Mouse (Mus musculus) midbrain, embryonic 10.5 days (tissue): ENCODE data around the gene Jph4. TPM values are rescaled to one million over a fixed set of nuclear protein-coding genes. Genes with fewer than 3 reads are reported as not detected.

ENCODE experiments used
- DNase-seq: peaks from one replicate; pipeline ENCODE4 v3.0.0-alpha.2; 2017; ENCODE audit warnings: low spot score
- H3K27ac ChIP-seq: fragments of 300-500 bp; sonication (generic); replicated peaks from 2 replicates; pipeline ENCODE4 v1.5.1; 2016; ENCODE audit warnings: mild to moderate bottlenecking
- H3K27me3 ChIP-seq: fragments of 300-500 bp; sonication (generic); 2 replicates; pipeline ENCODE4 v1.6.1; 2016; ENCODE audit warnings: low read depth, mild to moderate bottlenecking; ENCODE audit not compliant: poor library complexity, severe bottlenecking
- H3K36me3 ChIP-seq: fragments of 300-500 bp; sonication (generic); 2 replicates; pipeline ENCODE4 v1.6.1; 2016; ENCODE audit warnings: mild to moderate bottlenecking, moderate library complexity
- H3K4me1 ChIP-seq: fragments of 300-500 bp; sonication (generic); 2 replicates; pipeline ENCODE4 v1.6.1; 2016
- H3K4me3 ChIP-seq: fragments of 300-500 bp; sonication (generic); 2 replicates; pipeline ENCODE4 v1.5.1; 2016; ENCODE audit warnings: mild to moderate bottlenecking, moderate library complexity
- H3K9me3 ChIP-seq: fragments of 300-500 bp; sonication (generic); replicated peaks from 2 replicates; pipeline ENCODE4 v1.6.1; 2016; ENCODE audit warnings: mild to moderate bottlenecking
- WGBS: fragments of 180-500 bp; shearing (Covaris S2); methylation state at CpG from one replicate; pipeline ENCODE4 v1.1.7; 2016; 5-methylcytosine and 5-hydroxymethylcytosine counted together
- polyA plus RNA-seq: library from polyadenylated mRNA; unstranded; fragments of >200 nt; fragmentation: Nextera tagmentation; extraction: Ambion mirVana; gene quantifications from 2 replicates; pipeline ENCODE4 v1.2.1, GENCODE M21; 2016

Gene Jph4
- polyA plus RNA-seq, 1 experiment from 2014 or later: 0.53 TPM

DNA sequence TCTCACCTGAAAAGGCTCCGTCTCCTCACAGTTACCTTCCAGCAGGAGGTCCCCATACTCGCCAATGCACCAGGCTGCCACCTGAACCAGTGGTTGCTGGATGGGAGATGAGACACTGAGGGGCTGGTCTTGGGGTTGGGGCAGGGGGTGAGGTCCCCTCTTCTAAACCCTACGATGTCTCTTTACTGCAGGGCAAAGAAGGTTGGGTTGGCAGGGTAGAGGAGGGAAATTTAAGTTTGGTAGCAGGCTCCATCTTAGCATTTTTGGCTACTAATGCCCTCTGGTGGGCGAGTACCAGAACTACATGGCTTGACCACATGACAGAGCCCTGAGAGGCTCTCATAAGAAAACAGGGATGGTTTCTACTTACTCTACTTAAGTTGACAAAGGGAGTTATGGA, 15.1 kb downstream of the Jph4 start:
- peaks cover 33% of the 10 kb centered on the region for H3K4me1 ChIP-seq
- peaks cover 20% of the 10 kb centered on the region for H3K27me3 ChIP-seq
- no peak overlapping the region for H3K4me3 ChIP-seq
- H3K9me3 ChIP-seq: no peaks in the 10 kb centered on the region
- peaks cover 27% of the 10 kb centered on the region for H3K36me3 ChIP-seq
- DNase-seq: peak; percentile 60
- 50% methylated on average over 4 of the region's 4 CpGs for WGBS
- no peak overlapping the region for H3K27ac ChIP-seq

GRCm38 (mm10) chr14:55098067-55098466, 18.7 kb downstream of the Jph4 start:
- no peak for DNase-seq
- H3K9me3 ChIP-seq: no peaks in the 10 kb centered on the region
- H3K36me3 ChIP-seq: peaks cover 27% of the 10 kb centered on the region
- peaks cover 42% of the 10 kb centered on the region for H3K4me1 ChIP-seq
- H3K27ac ChIP-seq: 0 out of 2 replicates have a peak overlapping the region, but pooled peaks have one; percentile 39
- WGBS: 67% methylated on average over 4 of the region's 4 CpGs
- no peak overlapping the region for H3K4me3 ChIP-seq
- H3K27me3 ChIP-seq: no peaks in the 10 kb centered on the region; the same call in 1 of the 2 replicates

DNA sequence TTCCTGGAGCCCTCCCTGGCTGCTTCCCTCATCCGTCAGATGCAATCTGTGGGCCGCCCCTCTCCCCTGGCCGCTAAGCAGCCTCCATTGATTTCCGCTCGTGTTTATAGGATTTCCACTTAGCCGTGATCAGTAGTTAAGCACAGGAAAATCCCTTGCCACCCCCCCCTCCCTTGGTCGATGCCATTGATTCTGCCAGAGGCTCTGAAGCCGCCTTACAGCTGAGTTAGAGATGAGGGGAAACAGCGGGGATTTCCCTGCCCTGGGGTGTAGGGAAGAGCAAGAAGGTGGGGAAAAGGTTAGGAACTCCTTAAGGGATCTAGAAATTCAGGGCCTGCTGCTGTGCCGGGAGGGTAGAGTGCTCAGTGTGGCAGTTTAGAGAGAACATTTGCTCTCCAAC, 19.1 kb downstream of the Jph4 start:
- H3K9me3 ChIP-seq: no peaks in the 10 kb centered on the region
- H3K4me1 ChIP-seq: peaks cover 42% of the 10 kb centered on the region
- H3K27ac ChIP-seq: peak overlapping the region; percentile 39; the same call in 1 of the 2 replicates
- DNase-seq: no peak
- H3K36me3 ChIP-seq: peaks cover 27% of the 10 kb centered on the region
- 62% methylated on average over 10 of the region's 10 CpGs for WGBS
- no peaks in the 10 kb centered on the region; the same call in 1 of the 2 replicates for H3K27me3 ChIP-seq
- H3K4me3 ChIP-seq: 0 out of 2 replicates have a peak overlapping the region, but pooled peaks have one; percentile 26

- no peaks in the 10 kb centered on the region; the same call in 1 of the 2 replicates for H3K27me3 ChIP-seq
- 58% methylated on average over 9 of the region's 9 CpGs for WGBS
- DNase-seq: no peak
- no peaks in the 10 kb centered on the region for H3K9me3 ChIP-seq
- peaks cover 47% of the 10 kb centered on the region for H3K4me1 ChIP-seq
- peaks cover 27% of the 10 kb centered on the region for H3K36me3 ChIP-seq
- H3K4me3 ChIP-seq: peak overlapping the region; percentile 26; the same call in 1 of the 2 replicates
- peak overlapping the region; percentile 43; the same call in 1 of the 2 replicates for H3K27ac ChIP-seq
Observed at GRCm38 (mm10) chr14:55096573-55097087, 20.1 kb downstream of the Jph4 start.

GRCm38 (mm10) chr14:55095671-55096070, 21.1 kb downstream of the Jph4 start:
- Histone ChIP-seq H3K4me1 (peaks cover 57% of the 10 kb centered on the region), H3K4me3 (peak overlapping the region; percentile 70), H3K36me3 (peaks cover 27% of the 10 kb centered on the region), H3K27ac (peak overlapping the region; percentile 98), H3K27me3 (no peaks in the 10 kb centered on the region; the same call in 1 of the 2 replicates), H3K9me3 (no peaks in the 10 kb centered on the region)
- DNase-seq: no peak
- WGBS: 76% methylated on average over 12 of the region's 12 CpGs

GRCm38 (mm10) chr14:55095263-55095662, 21.5 kb downstream of the Jph4 start:
- Histone ChIP-seq H3K36me3 (peaks cover 27% of the 10 kb centered on the region), H3K4me1 (peaks cover 61% of the 10 kb centered on the region), H3K27me3 (no peaks in the 10 kb centered on the region; the same call in 1 of the 2 replicates), H3K27ac (peak overlapping the region; percentile 98), H3K9me3 (no peaks in the 10 kb centered on the region), H3K4me3 (peak overlapping the region; percentile 70)
- 60% methylated on average over 9 of the region's 9 CpGs for WGBS
- DNase-seq: no peak

- peak; percentile 88 for DNase-seq
- 3% methylated on average over 30 of the region's 30 CpGs for WGBS
- H3K4me1 ChIP-seq: peaks cover 66% of the 10 kb centered on the region
- peak within 1 kb of the TSS; percentile 98 for H3K27ac ChIP-seq
- no peaks in the 10 kb centered on the region for H3K9me3 ChIP-seq
- H3K36me3 ChIP-seq: peaks cover 27% of the 10 kb centered on the region
- no peaks in the 10 kb centered on the region; the same call in 1 of the 2 replicates for H3K27me3 ChIP-seq
- peak within 1 kb of the TSS; percentile 70 for H3K4me3 ChIP-seq
Observed at GRCm38 (mm10) chr14:55094704-55095231, 22.0 kb downstream of the Jph4 start, which contains the start of gene Thtpa. Gene Thtpa (plus strand): TSS chr14:55094784.

DNA sequence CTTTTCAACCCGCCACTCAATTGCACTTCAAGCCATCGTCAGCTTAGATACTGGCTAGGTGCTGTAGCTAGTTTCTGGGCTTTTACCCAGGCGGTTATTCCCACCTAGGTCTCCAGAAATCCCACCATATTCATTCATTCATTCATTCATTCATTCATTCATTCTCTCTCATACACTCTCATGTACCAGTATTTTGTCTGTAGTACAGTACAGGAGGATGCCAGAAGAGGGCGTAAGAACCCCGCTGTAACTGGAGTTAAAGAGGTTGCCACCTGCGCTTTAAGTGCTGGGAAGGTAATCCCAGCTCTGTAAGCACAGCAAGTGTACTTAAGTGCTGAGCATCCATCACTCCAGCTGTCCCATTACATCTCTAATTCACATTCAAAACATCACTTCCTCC, 22.8 kb downstream of the Jph4 start:
- H3K4me3 ChIP-seq: peak overlapping the region; percentile 70; the same call in 1 of the 2 replicates
- no peak overlapping the region for H3K27ac ChIP-seq
- H3K27me3 ChIP-seq: no peaks in the 10 kb centered on the region; the same call in 1 of the 2 replicates
- H3K4me1 ChIP-seq: peaks cover 74% of the 10 kb centered on the region
- H3K36me3 ChIP-seq: peaks cover 19% of the 10 kb centered on the region
- no peak for DNase-seq
- H3K9me3 ChIP-seq: no peaks in the 10 kb centered on the region
- 42% methylated on average over 6 of the region's 6 CpGs for WGBS

DNA sequence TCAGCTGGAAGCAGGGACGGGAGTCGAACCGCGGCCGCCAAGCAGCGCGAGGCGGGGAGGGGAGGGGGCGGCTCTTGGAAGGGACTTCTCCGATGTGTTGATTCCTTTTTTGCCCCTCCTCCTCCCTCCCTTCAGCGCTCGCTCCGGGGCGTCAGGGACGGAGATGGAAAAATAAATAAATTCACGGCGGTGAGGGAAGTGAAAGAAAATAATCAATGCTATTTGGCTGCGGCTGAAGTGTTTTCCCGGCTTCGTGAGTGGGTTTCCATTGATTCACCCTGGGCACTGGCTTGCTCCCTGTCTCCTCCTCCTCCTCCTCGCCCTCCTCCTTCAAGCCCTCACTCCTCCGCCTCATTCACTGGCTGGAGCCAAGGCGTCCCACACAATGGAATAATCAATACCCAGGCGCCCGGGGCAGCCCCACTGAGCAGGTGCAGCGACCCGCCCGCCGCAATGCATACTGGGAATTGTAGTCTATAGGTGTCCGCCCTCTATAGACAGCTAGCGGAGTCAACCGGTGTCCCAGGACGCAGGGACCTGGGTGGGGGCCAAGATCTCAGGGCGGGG, 24.6 kb downstream of the Jph4 start, which contains the start of gene Zfhx2:
Gene Zfhx2 (minus strand): TSS at position 314 of the 567 bp plus-strand sequence.
- WGBS: under 1% methylated on average over 34 of the region's 34 CpGs
- Histone ChIP-seq H3K9me3 (no peaks in the 10 kb centered on the region), H3K4me1 (peaks cover 75% of the 10 kb centered on the region), H3K27ac (peak within 1 kb of the TSS; percentile 92), H3K27me3 (no peaks in the 10 kb centered on the region; the same call in 1 of the 2 replicates), H3K4me3 (peak within 1 kb of the TSS; percentile 72), H3K36me3 (peaks cover under 1% of the 10 kb centered on the region)
- peak; percentile 96 for DNase-seq

- Histone ChIP-seq H3K27me3 (no peaks in the 10 kb centered on the region; the same call in 1 of the 2 replicates), H3K4me3 (peak overlapping the region; percentile 72), H3K27ac (peak overlapping the region; percentile 92), H3K4me1 (peaks cover 71% of the 10 kb centered on the region), H3K9me3 (no peaks in the 10 kb centered on the region), H3K36me3 (no peaks in the 10 kb centered on the region)
- peak; percentile 61 for DNase-seq
- 3% methylated on average over 34 of the region's 34 CpGs for WGBS
Observed at GRCm38 (mm10) chr14:55091209-55091865, 25.4 kb downstream of the Jph4 start.

GRCm38 (mm10) chr14:55089199-55089947, 27.4 kb downstream of the Jph4 start:
- no peaks in the 10 kb centered on the region for H3K9me3 ChIP-seq
- no peaks in the 10 kb centered on the region; the same call in 1 of the 2 replicates for H3K27me3 ChIP-seq
- peaks cover 66% of the 10 kb centered on the region for H3K4me1 ChIP-seq
- WGBS: 67% methylated on average over 13 of the region's 13 CpGs
- DNase-seq: no peak
- H3K27ac ChIP-seq: no peak overlapping the region; the same call in 1 of the 2 replicates
- H3K36me3 ChIP-seq: no peaks in the 10 kb centered on the region
- peak overlapping the region; percentile 8; the same call in 1 of the 2 replicates for H3K4me3 ChIP-seq

GRCm38 (mm10) chr14:55086009-55086514, 30.7 kb downstream of the Jph4 start:
- Histone ChIP-seq H3K4me3 (no peak overlapping the region), H3K27me3 (no peaks in the 10 kb centered on the region), H3K9me3 (no peaks in the 10 kb centered on the region), H3K4me1 (peaks cover 52% of the 10 kb centered on the region), H3K36me3 (no peaks in the 10 kb centered on the region), H3K27ac (peak overlapping the region; percentile 69)
- no peak for DNase-seq
- WGBS: 86% methylated on average over 6 of the region's 6 CpGs
